Mouse (Mus musculus) liver, embryonic 11.5 days (tissue): Measurements from ENCODE around the gene Col2a1. TPM values are rescaled to one million over a fixed set of nuclear protein-coding genes. Genes with fewer than 3 reads are reported as not detected.

Experiments
- ATAC-seq: fragments of 200-750 bp; cut with Nextera tagmentation; replicated peaks from 2 replicates; pipeline ENCODE4 v1.8.0; 2017; ENCODE audit warnings: moderate number of reproducible peaks, mild to moderate bottlenecking, moderate TSS enrichment, moderate library complexity; ENCODE audit not compliant: low FRiP score
- DNase-seq: peaks from one replicate; pipeline ENCODE4 v3.0.0-alpha.2; 2017; ENCODE audit warnings: low spot score
- H3K27ac ChIP-seq: fragments of 300-500 bp; sonication (generic); 2 replicates; pipeline ENCODE4 v1.5.1; 2014; ENCODE audit warnings: mild to moderate bottlenecking, low read depth, low read length, control low read depth
- H3K27me3 ChIP-seq: fragments of 300-500 bp; sonication (generic); replicated peaks from 2 replicates; pipeline ENCODE4 v1.6.1; 2014; ENCODE audit warnings: low read length, mixed read lengths; ENCODE audit not compliant: control insufficient read depth, insufficient read depth
- H3K36me3 ChIP-seq: fragments of 300-500 bp; sonication (generic); 2 replicates; pipeline ENCODE4 v1.6.1; 2014; ENCODE audit warnings: mild to moderate bottlenecking, low read length, moderate library complexity, mixed read lengths; ENCODE audit not compliant: control insufficient read depth, insufficient read depth
- H3K4me1 ChIP-seq: fragments of 300-500 bp; sonication (generic); replicated peaks from 2 replicates; pipeline ENCODE4 v1.6.1; 2014; ENCODE audit warnings: low read length, mixed read lengths; ENCODE audit not compliant: control insufficient read depth, insufficient read depth
- H3K4me2 ChIP-seq: fragments of 300-500 bp; sonication (generic); 2 replicates; pipeline ENCODE4 v1.6.1; 2014; ENCODE audit warnings: mild to moderate bottlenecking, control low read depth, moderate library complexity
- H3K4me3 ChIP-seq: fragments of 300-500 bp; sonication (generic); 2 replicates; pipeline ENCODE4 v1.5.1; 2014; ENCODE audit warnings: low read depth, low read length, control low read depth
- H3K9ac ChIP-seq: fragments of 300-500 bp; sonication (generic); 2 replicates; pipeline ENCODE4 v1.6.1; 2014; ENCODE audit warnings: low read depth, low read length, control low read depth
- H3K9me3 ChIP-seq: fragments of 300-500 bp; sonication (generic); 2 replicates; pipeline ENCODE4 v1.6.1; 2016; ENCODE audit warnings: low read length, inconsistent platforms, mixed read lengths; ENCODE audit not compliant: control insufficient read depth
- WGBS: fragments of 180-500 bp; shearing (Covaris S2); extraction: QIAGEN DNeasy Blood & Tissue Kit; methylation state at CpG from one replicate; pipeline ENCODE4 v1.1.7; 2014; 5-methylcytosine and 5-hydroxymethylcytosine counted together
- polyA plus RNA-seq: library from polyadenylated mRNA; unstranded; fragments of >200 nt; fragmentation: Nextera tagmentation; extraction: Ambion mirVana; gene quantifications from 2 replicates; pipeline ENCODE4 v1.2.1, GENCODE M21; 2014

Gene Col2a1
- polyA plus RNA-seq, 1 experiment from 2014 or later, result 6.5 TPM

- H3K9ac ChIP-seq, result no peak overlapping the region
- H3K9me3 ChIP-seq, result 0 out of 2 replicates have a peak, but pooled peaks cover 3% of the 10 kb centered on the region
- H3K4me1 ChIP-seq, result no peaks in the 10 kb centered on the region
- H3K4me2 ChIP-seq, result no peak overlapping the region
- H3K27ac ChIP-seq, result no peak overlapping the region
- no peak overlapping the region for H3K4me3 ChIP-seq
- no peaks in the 10 kb centered on the region for H3K27me3 ChIP-seq
- no peak for ATAC-seq
- DNase-seq, result no peak
- peaks cover 4% of the 10 kb centered on the region; the same call in 1 of the 2 replicates for H3K36me3 ChIP-seq
- WGBS, result 81% methylated on average over 6 of the region's 6 CpGs
Observed at GRCm38 (mm10) chr15:97981560-97981959, 22.9 kb downstream of the Col2a1 start.

DNA sequence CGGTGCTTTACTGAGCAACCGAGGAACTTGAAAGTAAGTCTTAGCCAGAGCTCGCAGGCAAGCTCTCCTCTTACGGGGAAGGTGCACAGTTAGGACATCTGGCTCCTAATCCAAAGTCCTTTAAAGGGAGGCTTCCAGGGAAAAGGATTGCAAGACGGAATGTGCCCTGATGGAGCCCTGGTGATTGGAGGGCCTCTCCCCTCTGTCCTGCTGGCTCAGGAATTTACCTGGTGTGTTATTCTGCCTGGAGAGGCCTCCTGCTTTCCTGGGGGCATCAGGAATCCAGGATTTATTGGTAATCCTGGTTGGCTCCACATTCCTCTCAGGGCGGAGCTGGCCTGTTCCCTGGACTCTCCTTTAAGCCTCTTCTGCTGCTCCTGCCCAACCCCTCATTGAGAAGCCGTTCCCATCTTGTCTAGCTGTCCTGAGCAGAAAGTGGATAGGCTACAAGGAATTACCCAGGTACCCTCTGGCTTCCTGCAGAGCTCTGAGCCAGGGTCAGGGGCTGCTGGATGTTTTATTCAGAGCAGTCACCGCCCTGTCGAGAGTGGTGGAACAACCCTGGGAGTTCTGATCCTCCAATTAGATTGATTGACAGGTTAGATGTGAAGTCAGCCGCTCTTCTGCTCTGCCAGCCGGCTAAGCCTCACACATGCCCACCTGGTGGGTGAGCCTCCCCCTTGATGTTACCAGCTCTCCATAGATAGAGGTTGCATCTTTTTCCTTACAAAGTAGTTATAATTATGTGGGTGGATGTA lies 31.1 kb downstream of the Col2a1 start:
- no peaks in the 10 kb centered on the region for H3K36me3 ChIP-seq
- H3K4me3 ChIP-seq, result no peak overlapping the region
- no peak for DNase-seq
- WGBS, result 48% methylated on average over 11 of the region's 11 CpGs
- H3K27ac ChIP-seq, result no peak overlapping the region
- H3K9me3 ChIP-seq, result no peaks in the 10 kb centered on the region
- no peaks in the 10 kb centered on the region for H3K4me1 ChIP-seq
- H3K27me3 ChIP-seq, result no peaks in the 10 kb centered on the region
- H3K4me2 ChIP-seq, result no peak overlapping the region
- ATAC-seq, result no peak
- H3K9ac ChIP-seq, result no peak overlapping the region

DNA sequence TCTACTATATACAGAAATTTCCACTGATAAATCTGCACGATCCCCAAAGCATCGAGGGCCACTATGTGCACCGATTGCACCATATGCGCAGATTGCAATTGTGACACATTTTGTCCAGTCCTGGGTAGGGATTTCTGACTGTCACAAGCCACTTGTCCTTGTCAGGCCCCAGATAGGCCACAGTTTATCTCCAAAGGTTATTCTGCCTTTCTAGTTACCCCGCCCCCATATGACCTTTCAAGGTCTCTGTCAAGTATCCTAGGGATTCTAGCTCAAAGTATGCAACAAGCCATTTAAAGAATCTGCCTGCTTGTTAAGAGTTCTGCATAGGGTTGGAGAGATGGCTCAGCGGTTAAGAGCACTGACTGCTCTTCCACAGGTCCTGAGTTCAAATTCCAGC lies 31.9 kb downstream of the Col2a1 start:
- Histone ChIP-seq H3K4me3 (no peak overlapping the region), H3K27ac (no peak overlapping the region), H3K27me3 (no peaks in the 10 kb centered on the region), H3K36me3 (no peaks in the 10 kb centered on the region), H3K4me1 (no peaks in the 10 kb centered on the region), H3K4me2 (no peak overlapping the region), H3K9me3 (no peaks in the 10 kb centered on the region), H3K9ac (no peak overlapping the region)
- DNase-seq, result no peak
- 76% methylated on average over 6 of the region's 6 CpGs for WGBS
- ATAC-seq, result no peak

DNA sequence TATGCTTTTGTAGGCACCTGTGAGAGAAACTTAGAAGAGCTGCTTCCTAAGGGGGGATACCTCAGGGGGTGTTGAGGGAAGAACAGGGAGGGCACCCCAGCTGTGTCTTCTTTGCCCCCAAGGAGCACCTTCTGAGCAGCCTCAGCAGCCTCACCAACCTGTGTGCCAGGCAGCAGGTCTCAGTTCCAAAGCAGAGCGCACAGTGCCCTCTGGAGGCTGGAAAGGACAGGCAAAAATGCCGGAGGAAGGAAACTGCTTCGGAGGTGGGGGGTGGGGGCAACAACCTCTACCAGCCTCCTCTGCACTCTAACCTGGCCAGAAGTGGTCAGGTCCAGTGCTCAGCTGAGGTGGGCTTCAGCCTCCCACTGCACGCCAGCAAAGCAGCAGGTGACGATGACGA lies 34.2 kb downstream of the Col2a1 start:
- Histone ChIP-seq H3K27me3 (no peaks in the 10 kb centered on the region), H3K9me3 (no peaks in the 10 kb centered on the region), H3K36me3 (no peaks in the 10 kb centered on the region), H3K4me1 (no peaks in the 10 kb centered on the region), H3K9ac (no peak overlapping the region), H3K27ac (no peak overlapping the region), H3K4me2 (no peak overlapping the region), H3K4me3 (no peak overlapping the region)
- ATAC-seq (no peak), DNase-seq (no peak)
- WGBS, result 44% methylated on average over 6 of the region's 6 CpGs

GRCm38 (mm10) chr15:97965311-97966045 lies 39.0 kb downstream of the Col2a1 start:
- Histone ChIP-seq H3K27ac (no peak overlapping the region), H3K4me2 (no peak overlapping the region), H3K27me3 (no peaks in the 10 kb centered on the region), H3K9me3 (no peaks in the 10 kb centered on the region), H3K36me3 (no peaks in the 10 kb centered on the region), H3K9ac (no peak overlapping the region), H3K4me3 (no peak overlapping the region), H3K4me1 (0 out of 2 replicates have a peak, but pooled peaks cover 3% of the 10 kb centered on the region)
- ATAC-seq, result no peak
- DNase-seq, result no peak
- 59% methylated on average over 17 of the region's 17 CpGs for WGBS

- Histone ChIP-seq H3K9ac (peak overlapping the region; percentile 10; the same call in 1 of the 2 replicates), H3K4me2 (peak overlapping the region; percentile 70), H3K36me3 (no peaks in the 10 kb centered on the region), H3K4me1 (0 out of 2 replicates have a peak, but pooled peaks cover 3% of the 10 kb centered on the region), H3K4me3 (peak overlapping the region; percentile 62), H3K9me3 (no peaks in the 10 kb centered on the region), H3K27me3 (no peaks in the 10 kb centered on the region), H3K27ac (no peak overlapping the region)
- ATAC-seq (no peak; the same call in 1 of the 2 replicates), DNase-seq (no peak)
- WGBS, result 28% methylated on average over 7 of the region's 7 CpGs
Observed at GRCm38 (mm10) chr15:97964836-97965187, 39.7 kb downstream of the Col2a1 start.

DNA sequence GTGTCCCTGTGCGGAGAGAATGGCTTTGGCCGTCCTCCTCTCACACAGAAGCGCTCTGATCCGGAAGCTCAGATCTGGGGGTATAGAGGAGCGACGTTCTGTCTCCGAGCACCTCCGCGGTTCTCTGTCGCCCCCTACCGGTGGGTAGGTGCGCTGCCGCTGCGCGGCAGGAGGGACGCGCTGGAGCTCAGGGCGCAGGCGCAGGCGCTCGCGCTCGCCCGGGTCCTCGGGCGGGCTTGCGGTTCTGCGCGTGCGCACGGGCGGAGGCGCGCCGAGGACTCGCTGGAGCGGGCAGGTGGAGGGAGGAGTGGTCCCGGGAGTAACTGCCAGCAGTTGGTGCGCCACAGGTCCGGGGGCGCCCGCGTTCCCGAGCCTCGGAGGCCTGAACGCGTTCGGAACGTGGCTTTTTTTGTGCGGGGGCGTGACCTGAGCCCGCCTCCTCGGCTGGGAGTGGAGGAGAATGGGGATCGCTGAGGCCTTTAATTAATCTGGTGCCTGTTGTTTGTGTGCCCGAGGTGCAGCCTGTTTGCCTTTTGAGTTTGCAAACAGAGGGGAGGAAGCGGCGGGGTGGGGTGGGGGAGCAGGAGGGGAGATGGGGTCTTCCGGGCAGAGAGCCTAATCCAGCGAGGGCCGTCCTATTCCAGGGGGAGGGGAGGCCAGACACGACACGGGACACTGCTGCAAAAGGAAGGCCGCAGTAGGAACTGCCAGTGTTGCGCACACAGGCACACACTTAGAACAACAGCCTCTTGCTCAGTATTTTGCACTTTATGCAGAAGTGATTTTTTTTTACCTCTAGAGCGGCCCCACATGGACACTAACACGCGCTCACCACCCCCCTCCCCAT lies 40.3 kb downstream of the Col2a1 start, which contains the start of gene Tmem106c:
Gene Tmem106c (plus strand): TSS at position 212 of the 847 bp plus-strand sequence.
- under 1% methylated on average over 67 of the region's 67 CpGs for WGBS
- peak; percentile 98 for ATAC-seq
- no peak within 1 kb of the TSS; the same call in 1 of the 2 replicates for H3K27ac ChIP-seq
- H3K4me3 ChIP-seq, result peak within 1 kb of the TSS; percentile 62
- H3K27me3 ChIP-seq, result no peaks in the 10 kb centered on the region
- 0 out of 2 replicates have a peak, but pooled peaks cover 3% of the 10 kb centered on the region for H3K4me1 ChIP-seq
- peak; percentile 90 for DNase-seq
- no peaks in the 10 kb centered on the region for H3K9me3 ChIP-seq
- no peaks in the 10 kb centered on the region for H3K36me3 ChIP-seq
- H3K9ac ChIP-seq, result peak within 1 kb of the TSS; percentile 81
- peak within 1 kb of the TSS; percentile 70 for H3K4me2 ChIP-seq

- Histone ChIP-seq H3K9me3 (no peaks in the 10 kb centered on the region), H3K4me3 (peak overlapping the region; percentile 62), H3K36me3 (no peaks in the 10 kb centered on the region), H3K9ac (peak overlapping the region; percentile 81), H3K27me3 (no peaks in the 10 kb centered on the region), H3K27ac (no peak overlapping the region; the same call in 1 of the 2 replicates), H3K4me1 (0 out of 2 replicates have a peak, but pooled peaks cover 3% of the 10 kb centered on the region), H3K4me2 (peak overlapping the region; percentile 70)
- ATAC-seq (0 out of 2 replicates have a peak, but pooled peaks have one; percentile 27), DNase-seq (peak; percentile 41)
- WGBS, result 12% methylated on average over 13 of the region's 13 CpGs
Observed at GRCm38 (mm10) chr15:97963329-97963988, 41.0 kb downstream of the Col2a1 start.
